Mouse (Mus musculus): Measurements from ENCODE around the gene Hbb-bh1.
"Not testable (repeated sequence)": the region's sequence is repeated elsewhere in the genome, so short reads cannot be mapped to it uniquely, and the experiment has no call there.

Gene Hbb-bh1

DNA sequence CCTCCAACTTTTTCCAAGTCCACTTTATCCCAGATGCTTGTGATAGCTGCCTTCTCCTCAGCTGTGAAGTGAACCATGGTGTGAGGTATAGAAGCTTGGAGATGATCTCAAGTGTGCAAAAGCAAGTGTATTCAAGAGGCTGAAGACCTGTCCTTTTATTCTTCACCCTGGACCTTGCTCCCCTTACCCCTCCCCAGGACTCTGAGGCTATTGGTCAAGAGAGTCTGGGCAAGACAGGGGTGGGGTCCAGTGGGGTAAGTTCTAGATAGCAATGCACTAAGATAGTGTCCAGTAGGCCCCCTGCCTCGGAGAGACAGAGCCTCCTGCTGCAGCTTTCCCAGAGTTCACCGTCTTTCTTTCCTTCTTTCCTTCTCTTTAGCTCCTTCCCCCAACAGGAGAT, at the start of gene Hbb-bh1:
Gene Hbb-bh1 (minus strand): TSS at position 131 of the 400 bp plus-strand sequence.
- DNase-seq: no peak

DNA sequence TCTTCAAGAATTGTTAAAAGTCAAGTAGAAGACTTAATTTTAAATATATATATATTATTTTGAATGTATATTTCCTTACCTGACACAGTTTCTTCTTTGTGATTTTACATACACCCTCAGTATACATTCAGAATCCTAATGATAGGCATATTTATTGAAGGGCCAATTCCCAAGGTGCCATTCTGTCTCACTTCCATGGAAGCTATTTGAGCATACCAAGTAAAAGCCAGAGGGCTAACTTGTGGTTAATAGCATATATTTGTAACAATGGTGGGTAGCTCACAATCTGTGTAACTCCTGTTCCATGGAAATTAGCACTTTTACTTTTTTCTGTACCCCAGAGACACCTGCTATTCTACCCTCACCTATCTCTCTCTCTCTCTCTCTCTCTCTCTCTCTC, 43.2 kb upstream of the Hbb-bh1 start, which contains the start of gene Olfr66:
Gene Olfr66 (minus strand): TSS at position 101 of the 400 bp plus-strand sequence.
- no peak for DNase-seq

DNA sequence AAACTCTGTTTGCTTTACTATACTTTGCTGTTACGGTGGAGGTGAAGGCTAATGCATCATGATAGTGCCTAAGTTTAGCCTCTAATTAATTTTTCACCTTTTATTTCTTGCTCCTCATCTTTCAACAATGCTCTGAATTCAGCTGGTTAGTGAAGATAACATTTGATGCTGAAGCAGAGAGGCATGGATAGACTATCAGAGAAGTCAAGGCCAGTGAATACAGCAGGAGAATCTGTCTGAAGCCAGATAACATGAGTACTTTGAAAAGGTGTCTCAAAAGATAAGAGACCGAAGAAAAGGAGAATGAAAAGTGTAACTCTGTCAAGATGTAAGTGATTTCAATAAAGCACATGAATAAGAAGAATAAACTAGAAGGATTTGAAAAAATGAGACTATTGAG, 34.1 kb upstream of the Hbb-bh1 start:
- no peak for DNase-seq

DNA sequence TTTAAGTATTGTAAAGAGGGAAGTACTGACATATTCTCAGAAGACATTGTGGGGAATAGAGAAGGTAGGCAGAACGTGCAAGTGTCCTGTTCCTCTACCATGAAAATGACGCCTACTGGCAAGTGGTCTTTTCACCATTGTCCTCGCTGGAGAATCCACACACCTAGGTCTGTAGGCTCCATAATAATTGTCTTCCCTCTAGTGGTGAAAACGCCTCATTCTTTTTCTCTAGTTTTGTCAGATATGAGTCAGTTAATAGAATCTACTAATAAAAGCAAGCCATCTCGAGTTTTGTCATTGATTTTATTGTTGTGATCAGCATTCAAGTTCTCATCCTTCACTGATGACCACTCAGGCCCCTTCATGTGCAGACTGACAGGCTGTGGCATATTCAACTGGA, 31.5 kb upstream of the Hbb-bh1 start:
- DNase-seq: no peak

DNA sequence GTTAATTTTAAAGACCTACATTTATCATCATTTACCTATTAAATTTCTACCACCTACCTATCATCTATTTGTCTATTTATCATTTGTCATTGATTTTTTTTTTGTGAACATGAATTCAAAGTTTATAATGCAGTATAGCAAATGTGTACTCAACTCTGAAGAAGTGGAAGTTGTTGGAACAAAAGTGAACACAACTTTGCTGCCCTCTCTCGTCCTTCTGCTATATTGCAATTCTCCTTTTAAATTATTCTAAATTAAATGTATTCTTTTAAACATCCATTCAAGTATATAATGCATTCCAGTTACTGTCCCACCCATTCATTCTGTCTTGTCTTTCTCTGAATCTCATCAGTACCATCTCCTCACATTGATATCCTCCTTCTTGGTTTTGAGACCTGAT, 30.1 kb upstream of the Hbb-bh1 start:
- no peak for DNase-seq

DNA sequence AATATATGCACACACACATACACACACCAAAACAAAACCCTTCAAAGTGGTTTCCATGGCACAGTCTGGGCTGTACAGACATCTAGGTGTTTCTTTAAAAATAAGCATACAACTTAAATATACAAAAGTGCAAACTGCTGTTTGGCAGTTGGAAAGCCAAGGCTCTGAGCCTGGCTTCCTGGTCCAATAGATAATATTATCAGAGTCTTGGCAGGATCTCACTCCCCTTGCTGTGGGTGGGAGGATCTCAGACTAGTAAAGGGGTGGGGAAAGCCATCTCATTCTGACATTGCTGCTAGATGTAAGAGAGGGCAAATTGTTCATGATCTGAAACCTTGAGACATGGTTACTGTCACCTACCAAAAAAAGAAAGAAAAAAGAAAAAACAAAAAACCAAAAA, 27.7 kb upstream of the Hbb-bh1 start:
- no peak for DNase-seq

DNA sequence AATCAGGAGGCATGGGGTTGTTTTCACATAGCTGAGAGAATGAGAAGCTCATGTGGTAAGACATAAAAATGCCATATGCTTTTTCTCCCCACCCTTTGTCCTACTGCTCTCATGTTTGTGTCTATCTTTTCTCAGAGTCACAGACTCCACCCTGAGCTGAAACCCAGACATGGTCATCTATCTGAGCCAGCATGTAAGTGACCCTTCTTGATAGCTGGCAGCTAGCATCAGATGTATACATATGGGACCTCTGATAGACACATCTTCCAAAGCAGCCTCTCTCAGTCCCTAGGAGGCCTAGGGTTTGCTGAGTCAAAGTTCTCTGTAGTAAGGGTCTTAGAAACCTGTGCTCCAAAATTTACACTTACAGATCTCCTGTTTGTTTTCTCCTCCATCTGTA, 22.8 kb upstream of the Hbb-bh1 start:
- DNase-seq: no peak

DNA sequence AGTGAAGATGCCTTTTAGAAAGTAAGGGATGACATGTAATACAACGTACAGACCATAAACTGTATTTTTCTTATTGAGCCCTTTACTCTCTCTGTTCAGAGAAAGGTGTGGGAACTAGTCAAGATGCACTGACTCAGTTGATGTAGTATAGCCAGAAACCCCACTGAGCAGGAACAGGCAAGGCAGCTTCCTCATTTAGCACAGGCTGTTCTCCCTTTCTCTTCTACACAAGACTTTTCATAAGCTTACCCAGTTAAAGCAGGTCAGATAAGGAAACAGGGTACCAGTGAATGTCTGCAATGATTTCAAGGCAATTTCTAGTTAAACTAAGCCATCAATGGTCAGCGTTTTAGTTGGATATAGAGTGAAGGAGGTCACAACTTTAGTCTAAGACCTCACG, 18.6 kb upstream of the Hbb-bh1 start:
- DNase-seq: no peak

DNA sequence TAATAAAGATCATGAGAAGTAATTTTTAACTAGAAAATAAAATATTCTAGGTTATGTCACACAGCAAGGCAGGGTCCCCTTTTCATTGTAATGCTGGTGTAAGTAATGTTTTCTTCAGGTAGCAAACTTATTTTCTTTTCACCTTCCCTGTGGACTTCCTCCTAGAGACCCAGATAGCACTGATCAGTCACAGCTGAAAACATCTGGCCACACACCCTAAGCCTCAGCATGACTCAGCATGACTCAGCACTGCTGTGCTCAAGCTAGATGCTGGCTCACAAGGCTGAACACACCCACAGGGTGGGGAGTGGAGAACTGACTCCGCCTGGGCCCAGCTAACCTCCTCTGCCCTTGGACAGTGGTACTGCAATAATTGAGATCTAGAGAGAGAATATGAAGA, 17.9 kb upstream of the Hbb-bh1 start:
- no peak for DNase-seq

DNA sequence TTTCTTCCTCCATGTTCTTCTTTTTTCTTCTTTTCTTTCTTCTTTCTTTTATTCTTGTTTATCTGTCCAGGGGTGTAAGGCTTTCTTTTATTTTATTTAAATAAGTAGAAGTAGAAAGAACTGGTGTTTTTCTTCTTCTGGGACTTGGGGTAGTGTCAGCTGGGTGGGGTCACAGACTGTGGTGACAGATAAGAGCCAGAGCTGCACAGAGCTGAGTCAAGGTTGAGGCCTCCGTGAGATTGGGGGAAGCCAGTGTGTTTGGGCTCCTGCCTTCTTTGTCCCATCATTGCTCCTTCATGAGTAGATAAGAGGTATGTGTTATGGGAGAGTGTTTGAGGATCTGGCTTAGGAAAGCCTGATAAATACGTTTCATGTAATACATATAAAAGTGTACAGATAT, 16.1 kb upstream of the Hbb-bh1 start:
- no peak for DNase-seq

DNA sequence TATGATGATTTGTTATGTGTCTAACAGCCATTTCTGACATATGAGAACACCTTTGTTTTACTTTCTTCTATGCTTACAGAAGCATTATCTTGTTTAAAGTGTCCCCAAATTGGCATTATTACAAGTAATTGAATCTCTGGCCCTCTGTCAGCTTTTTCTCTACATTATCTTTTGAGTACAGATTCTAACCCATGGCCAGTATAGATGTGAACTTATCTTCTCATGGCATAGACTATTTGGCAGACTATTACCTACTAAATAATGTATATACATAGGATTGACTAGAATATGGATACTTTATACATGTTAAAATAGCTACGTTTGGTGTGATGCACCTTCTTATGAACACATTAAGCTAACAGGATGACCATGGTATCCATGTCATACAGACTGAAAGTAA, 11.7 kb upstream of the Hbb-bh1 start:
- no peak for DNase-seq

DNA sequence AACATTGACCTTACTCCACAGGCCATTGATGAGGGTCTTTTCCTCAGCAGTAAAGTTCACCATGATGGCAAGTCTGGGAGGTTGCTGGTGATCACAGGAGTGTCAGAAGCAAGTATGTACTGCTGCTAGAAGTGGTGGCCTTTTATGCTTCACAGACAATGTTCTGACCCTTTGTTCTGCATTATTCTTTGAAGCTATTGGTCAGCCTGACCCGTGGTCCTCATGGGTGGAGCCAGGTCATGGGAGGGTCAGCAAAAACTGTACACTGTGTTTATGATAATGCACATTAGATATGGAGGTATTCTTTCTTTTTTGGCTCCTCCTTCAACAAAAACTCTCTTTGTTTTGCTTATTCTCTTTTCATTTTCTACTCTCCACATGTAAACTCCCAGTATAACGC, 10.1 kb upstream of the Hbb-bh1 start, which contains the start of gene Hbb-y:
Gene Hbb-y (minus strand): TSS at position 127 of the 400 bp plus-strand sequence.
- no peak for DNase-seq

DNA sequence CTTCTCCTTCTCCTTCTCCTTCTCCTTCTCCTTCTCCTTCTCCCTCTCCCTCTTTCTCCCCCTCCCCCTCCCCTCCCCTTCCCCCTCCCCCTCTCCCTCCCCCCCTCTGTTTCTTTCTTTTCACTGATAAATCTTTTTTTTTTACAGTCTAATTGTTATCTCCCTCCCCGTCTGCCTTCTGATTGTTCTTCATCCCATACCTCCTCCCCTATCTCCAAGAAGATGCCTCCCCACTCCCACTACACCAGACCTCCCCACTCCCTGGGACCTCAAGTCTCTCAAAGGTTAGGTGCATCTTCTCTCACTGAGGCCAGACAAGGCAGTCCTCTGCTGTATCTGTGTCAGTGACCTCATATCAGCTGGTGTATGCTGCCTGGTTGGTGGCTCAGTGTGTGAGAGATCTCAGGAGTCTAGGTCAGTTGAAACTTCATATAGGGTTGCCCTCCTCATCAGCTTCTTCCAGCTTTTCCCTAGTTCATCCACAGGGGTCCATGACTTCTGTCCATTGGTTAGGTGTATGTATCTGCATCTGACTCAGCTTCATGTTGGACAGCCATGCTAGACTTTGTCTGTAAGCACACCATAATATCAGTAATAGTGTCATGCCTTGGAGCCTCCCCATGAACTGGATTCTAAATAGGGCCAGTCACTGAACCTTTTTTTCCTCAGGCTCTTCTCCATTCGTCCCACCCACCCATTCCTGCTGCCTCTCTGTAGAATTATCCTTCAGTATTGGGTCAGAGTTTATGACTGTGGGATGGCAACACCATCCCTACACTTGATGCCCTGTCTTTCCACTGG, 1.8 kb upstream of the Hbb-bh1 start:
- no peak for DNase-seq

DNA sequence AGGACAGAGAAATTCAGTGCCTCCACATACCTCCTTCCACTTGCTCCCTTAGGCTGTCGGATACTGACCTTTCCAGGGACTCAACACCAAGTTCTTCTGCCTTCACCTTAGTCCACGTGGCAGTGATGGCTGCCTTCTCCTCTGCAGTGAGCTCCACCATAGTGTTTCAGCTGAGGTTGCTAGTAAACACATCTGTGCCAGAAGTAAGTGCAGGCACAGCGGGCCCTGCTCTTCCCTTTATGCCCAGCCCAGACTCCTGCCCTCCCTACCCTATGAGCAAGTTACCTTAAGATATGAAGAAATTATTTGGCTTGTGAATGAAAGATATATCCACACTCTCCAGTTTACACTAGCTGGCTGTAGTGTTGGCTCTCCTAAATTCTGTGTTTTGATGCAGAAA, 2.7 kb downstream of the Hbb-bh1 start, which contains the start of gene Hbb-bh2:
Gene Hbb-bh2 (minus strand): TSS at position 253 of the 400 bp plus-strand sequence.
- DNase-seq: no peak

DNA sequence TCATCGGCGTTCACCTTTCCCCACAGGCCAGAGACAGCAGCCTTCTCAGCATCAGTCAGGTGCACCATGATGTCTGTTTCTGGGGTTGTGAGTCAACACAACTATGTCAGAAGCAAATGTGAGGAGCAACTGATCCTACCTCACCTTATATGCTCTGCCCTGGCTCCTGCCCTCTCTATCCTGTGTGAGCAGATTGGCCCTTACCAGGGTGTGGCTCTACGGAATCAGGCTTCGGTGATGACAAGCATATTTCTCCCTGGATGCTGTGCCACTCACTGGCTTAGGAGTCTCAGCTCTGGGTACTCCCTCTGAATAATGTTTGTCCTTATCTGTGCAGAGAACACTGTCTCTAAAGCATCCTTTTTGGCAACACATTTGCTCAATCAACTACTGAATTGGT, 15.2 kb downstream of the Hbb-bh1 start, which contains the start of gene Hbb-bs:
Gene Hbb-bs (minus strand): TSS at position 289 of the 400 bp plus-strand sequence.
- no peak for DNase-seq

DNA sequence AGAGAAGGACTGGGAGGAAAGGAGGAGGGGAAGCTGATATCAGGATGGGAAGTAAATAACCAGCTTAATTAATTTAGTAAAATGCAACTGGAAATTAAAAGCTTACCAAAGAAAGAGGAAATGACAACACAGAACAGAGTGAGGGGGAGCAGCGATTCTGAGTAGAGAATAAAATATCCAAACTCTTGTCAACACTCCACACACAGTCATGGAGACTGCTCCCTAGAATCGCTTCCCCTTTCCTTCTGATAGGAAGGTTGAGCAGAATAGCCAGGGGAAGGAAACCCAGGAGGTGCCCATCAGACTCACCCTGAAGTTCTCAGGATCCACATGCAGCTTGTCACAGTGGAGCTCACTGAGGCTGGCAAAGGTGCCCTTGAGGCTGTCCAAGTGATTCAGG, 15.8 kb downstream of the Hbb-bh1 start:
- DNase-seq: not testable (repeated sequence)

DNA sequence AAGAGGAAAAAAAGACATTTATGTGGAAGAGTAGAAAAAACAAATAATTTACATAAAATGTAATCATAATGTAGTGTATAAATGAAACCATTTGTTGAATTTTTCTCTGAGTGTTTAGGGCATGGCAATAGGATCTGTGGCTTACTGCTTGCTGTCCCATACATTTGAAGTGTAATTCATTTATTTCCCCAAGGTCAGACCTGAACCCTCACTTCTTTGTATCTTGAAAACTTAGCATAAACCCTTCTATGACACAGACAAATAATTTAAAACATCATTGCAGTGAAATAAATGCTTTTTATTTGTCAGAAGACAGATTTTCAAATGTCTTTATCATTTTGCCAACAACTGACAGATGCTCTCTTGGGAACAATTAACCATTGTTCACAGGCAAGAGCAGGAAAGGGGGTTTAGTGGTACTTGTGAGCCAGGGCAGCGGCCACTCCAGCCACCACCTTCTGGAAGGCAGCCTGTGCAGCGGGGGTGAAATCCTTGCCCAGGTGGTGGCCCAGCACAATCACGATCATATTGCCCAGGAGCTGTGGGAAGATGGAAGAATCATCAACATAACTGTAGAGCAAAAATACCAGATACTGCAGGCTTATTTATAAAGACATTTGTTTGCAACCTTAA, 16.6 kb downstream of the Hbb-bh1 start:
- no peak for DNase-seq

DNA sequence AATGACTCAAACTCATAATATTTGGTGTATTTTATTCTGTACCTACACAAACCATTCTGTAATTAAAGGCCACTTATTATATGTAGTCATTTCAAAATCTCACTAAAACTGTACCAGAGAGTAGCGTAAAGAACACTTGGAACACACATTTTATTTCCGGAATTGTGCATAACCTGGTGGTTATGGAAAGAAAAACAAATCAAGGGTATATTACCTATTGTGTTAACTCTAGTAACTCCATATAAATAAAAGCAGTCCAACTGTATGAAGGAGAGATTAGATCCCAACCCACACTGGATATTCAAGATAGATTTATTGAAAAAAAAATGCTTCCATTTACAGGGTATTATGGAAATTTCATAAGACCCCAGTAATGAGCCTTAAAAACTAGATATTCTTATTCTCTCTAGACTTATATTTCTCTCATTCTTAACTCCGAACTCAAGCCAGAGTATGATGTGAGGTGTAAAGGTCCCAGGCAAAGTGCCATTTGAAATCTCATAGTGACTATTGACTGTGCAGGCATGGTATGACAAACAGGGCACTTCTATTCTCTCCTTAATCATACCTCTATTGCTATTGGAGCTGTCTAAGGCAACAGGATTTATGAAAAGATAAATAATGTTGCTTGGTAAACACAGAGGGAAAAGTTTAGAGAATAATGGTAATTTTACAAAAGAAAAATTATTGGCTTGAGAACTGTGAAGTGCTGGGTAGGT, 17.3 kb downstream of the Hbb-bh1 start:
- no peak for DNase-seq

DNA sequence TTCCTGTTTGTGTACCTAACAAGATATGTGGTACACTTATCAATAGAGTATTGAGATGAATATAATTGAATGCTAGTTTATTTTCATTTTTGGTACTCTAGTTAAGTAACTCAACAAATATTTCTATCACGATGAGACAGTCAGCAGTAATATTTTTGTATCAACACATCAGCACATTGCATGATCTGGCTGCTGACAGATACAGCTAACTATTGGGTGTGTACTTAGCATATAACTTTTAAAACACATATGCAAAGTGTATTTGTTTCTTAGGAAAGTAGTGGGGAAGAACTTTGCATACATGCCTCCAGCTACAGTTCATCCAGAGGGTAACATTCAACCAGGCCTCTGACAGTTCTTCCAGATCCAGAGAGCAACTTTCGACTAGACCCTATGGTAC, 18.4 kb downstream of the Hbb-bh1 start:
- no peak for DNase-seq

DNA sequence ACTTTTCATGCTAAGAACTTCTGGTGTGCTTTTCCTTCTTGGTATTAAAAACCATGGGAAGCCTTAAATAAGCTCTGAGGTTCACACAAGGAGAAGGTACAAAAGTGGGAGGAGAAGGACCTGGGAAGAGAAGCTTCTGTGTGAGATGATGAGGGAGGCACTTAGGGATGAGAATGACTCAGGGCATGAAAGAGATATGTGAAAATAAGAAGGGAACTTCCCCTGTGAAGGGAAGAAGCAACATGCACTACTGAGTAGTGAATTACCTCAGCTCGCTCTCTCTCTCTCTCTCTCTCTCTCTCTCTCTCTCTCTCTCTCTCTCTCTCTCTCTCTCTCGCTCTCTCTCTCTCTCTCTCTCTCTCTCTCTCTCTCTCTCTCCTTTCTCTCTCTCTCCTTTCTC, 27.9 kb downstream of the Hbb-bh1 start:
- DNase-seq: not testable (repeated sequence)

DNA sequence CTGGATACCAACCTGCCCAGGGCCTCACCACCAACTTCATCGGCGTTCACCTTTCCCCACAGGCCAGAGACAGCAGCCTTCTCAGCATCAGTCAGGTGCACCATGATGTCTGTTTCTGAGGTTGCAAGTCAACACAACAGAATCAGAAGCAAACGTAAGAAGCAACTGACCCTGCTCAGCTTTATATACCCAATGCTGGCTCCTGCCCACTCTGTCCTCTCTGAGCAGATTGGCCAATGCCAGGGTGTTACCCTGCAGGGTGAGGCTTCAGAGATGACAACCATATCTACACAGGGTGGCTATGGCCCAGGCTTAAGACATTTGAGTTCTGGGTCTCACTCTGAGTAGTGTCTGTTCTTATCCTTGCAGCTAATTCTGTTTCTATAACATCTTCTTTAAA, 29.2 kb downstream of the Hbb-bh1 start, which contains the start of gene Hbb-bt:
Gene Hbb-bt (minus strand): TSS at position 231 of the 400 bp plus-strand sequence.
- no peak for DNase-seq

DNA sequence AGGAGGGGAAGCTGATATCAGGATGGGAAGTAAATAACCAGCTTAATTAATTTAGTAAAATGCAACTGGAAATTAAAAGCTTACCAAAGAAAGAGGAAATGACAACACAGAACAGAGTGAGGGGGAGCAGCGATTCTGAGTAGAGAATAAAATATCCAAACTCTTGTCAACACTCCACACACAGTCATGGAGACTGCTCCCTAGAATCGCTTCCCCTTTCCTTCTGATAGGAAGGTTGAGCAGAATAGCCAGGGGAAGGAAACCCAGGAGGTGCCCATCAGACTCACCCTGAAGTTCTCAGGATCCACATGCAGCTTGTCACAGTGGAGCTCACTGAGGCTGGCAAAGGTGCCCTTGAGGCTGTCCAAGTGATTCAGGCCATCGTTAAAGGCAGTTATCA, 29.8 kb downstream of the Hbb-bh1 start:
- not testable (repeated sequence) for DNase-seq

DNA sequence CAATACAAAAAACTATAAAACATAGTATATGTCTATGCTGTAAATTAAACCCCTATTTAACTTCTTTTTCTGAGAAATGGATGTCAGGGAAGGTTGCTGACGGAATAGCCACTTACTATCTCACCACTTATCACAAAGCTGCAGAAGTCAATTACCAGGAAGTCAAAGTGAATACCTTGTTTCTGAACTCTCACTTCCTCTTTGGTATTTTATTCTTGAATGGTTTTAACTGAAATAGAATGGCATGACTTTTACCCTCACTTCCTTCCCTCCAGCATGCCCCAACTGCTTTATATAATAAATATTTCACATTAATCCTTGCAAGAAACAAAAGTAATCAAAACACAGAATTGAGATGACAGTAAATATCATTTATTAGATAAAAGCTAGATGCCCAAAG, 30.8 kb downstream of the Hbb-bh1 start:
- no peak for DNase-seq
